Mouse (Mus musculus): ENCODE results near the gene Ly75.

Gene Ly75

GRCm38 (mm10) chr2:60382858-60383669, at the start of gene Ly75:
Gene Ly75, minus strand, starts transcription at chr2:60383303.
- DNase-seq (ENCODE audit: low read depth, low spot score): peak; percentile 95

GRCm38 (mm10) chr2:60430315-60431021, 47.4 kb upstream of the Ly75 start:
- DNase-seq (ENCODE audit: low read depth, low spot score): no peak

GRCm38 (mm10) chr2:60418075-60418474, 35.0 kb upstream of the Ly75 start:
- DNase-seq (ENCODE audit: low read depth, low spot score): peak; percentile 87

GRCm38 (mm10) chr2:60414334-60414733, 31.2 kb upstream of the Ly75 start:
- peak; percentile 96 for DNase-seq (ENCODE audit: low read depth, low spot score)

GRCm38 (mm10) chr2:60413006-60413650, 30.0 kb upstream of the Ly75 start:
- peak; percentile 40 for DNase-seq (ENCODE audit: low read depth, low spot score)

GRCm38 (mm10) chr2:60411181-60411580, 28.1 kb upstream of the Ly75 start:
- DNase-seq (ENCODE audit: low read depth, low spot score): peak; percentile 95

GRCm38 (mm10) chr2:60409989-60410763, 27.1 kb upstream of the Ly75 start:
- peak; percentile 54 for DNase-seq (ENCODE audit: low read depth, low spot score)

GRCm38 (mm10) chr2:60409194-60409593, 26.1 kb upstream of the Ly75 start:
- DNase-seq (ENCODE audit: low read depth, low spot score): no peak

GRCm38 (mm10) chr2:60407387-60407786, 24.3 kb upstream of the Ly75 start:
- no peak for DNase-seq (ENCODE audit: low read depth, low spot score)

GRCm38 (mm10) chr2:60405431-60405830, 22.3 kb upstream of the Ly75 start:
- DNase-seq (ENCODE audit: low read depth, low spot score): no peak

- no peak for DNase-seq (ENCODE audit: low read depth, low spot score)
Measured at GRCm38 (mm10) chr2:60404763-60405162, 21.7 kb upstream of the Ly75 start.

GRCm38 (mm10) chr2:60401694-60402093, 18.6 kb upstream of the Ly75 start:
- DNase-seq (ENCODE audit: low read depth, low spot score): no peak

GRCm38 (mm10) chr2:60393786-60394185, 10.7 kb upstream of the Ly75 start:
- DNase-seq (ENCODE audit: low read depth, low spot score): no peak

- DNase-seq (ENCODE audit: low read depth, low spot score): no peak
Measured at GRCm38 (mm10) chr2:60392286-60392685, 9.2 kb upstream of the Ly75 start.

- DNase-seq (ENCODE audit: low read depth, low spot score): no peak
Measured at GRCm38 (mm10) chr2:60387363-60387762, 4.3 kb upstream of the Ly75 start.

GRCm38 (mm10) chr2:60386835-60387234, 3.7 kb upstream of the Ly75 start:
- DNase-seq (ENCODE audit: low read depth, low spot score): no peak

- DNase-seq (ENCODE audit: low read depth, low spot score): no peak
Measured at GRCm38 (mm10) chr2:60384763-60385085, 1.6 kb upstream of the Ly75 start.

- peak; percentile 53 for DNase-seq (ENCODE audit: low read depth, low spot score)
Measured at GRCm38 (mm10) chr2:60384083-60384762, 1.1 kb upstream of the Ly75 start.

- no peak for DNase-seq (ENCODE audit: low read depth, low spot score)
Measured at GRCm38 (mm10) chr2:60382346-60382745, 757 bp downstream of the Ly75 start.

GRCm38 (mm10) chr2:60377260-60377659, 5.8 kb downstream of the Ly75 start:
- no peak for DNase-seq (ENCODE audit: low read depth, low spot score)

- no peak for DNase-seq (ENCODE audit: low read depth, low spot score)
Measured at GRCm38 (mm10) chr2:60375608-60376107, 7.4 kb downstream of the Ly75 start.

Measured in R1 (cell line).